Mouse (Mus musculus): ENCODE results near the gene Dlx4. TPM values are rescaled to one million over a fixed set of nuclear protein-coding genes. Genes with fewer than 3 reads are reported as not detected.
A peak's percentile ranks its signal among the peaks of the same experiment; 100 is the strongest.

The Dlx4 gene
- polyA plus RNA-seq, 1 experiment from 2014 or later, result 1.3 TPM

- in situ Hi-C loops (cut with MboI; ENCODE audit: low pct_unique_long_range_greater_than_20kb), result no loop called here
- POLR2A ChIA-PET, result interaction anchor here (0.8 to 4.0 kb wide), 4 partner anchors 15 to 47 kb away, joined by 3 to 29 read pairs (median 3); partner anchors contain the start of gene Itga3
- TF ChIP-seq CTCF (IDR thresholded peaks at IDR 0.05), result peak; percentile 35
- no peaks in the 10 kb centered on the region for H3K27me3 ChIP-seq
- CTCF ChIA-PET, result interaction anchor here (0.7 to 4.0 kb wide), 10 partner anchors 8 to 60 kb away, joined by 3 to 56 read pairs (median 4); partner anchors contain the start of gene Itga3
- no peak for DNase-seq (ENCODE audit: low read depth, low spot score)
- ATAC-seq, result no peak
Measured at GRCm38 (mm10) chr11:95104266-95104665, 41.8 kb downstream of the Dlx4 start.

- ChIA-PET POLR2A (interaction anchor here (0.9 to 4.2 kb wide), 3 partner anchors 26 to 112 kb away, joined by 3 to 29 read pairs (median 24); partner anchors contain the start of gene Itga3), CTCF (interaction anchor here (0.8 to 4.0 kb wide), 4 partner anchors 15 to 38 kb away, joined by 3 to 56 read pairs (median 4); partner anchors contain the start of gene Itga3)
- DNase-seq (ENCODE audit: low read depth, low spot score) (no peak), ATAC-seq (no peak)
- H3K27me3 ChIP-seq, result no peaks in the 10 kb centered on the region
- in situ Hi-C loops (cut with MboI; ENCODE audit: low pct_unique_long_range_greater_than_20kb), result no loop called here
- no peak for TF ChIP-seq CTCF (IDR thresholded peaks at IDR 0.05)
Measured at GRCm38 (mm10) chr11:95102161-95102904, 43.7 kb downstream of the Dlx4 start.

- in situ Hi-C loops (cut with MboI; ENCODE audit: low pct_unique_long_range_greater_than_20kb), result no loop called here
- ChIA-PET POLR2A (interaction anchor here (0.9 to 4.2 kb wide), 3 partner anchors 14 to 29 kb away, joined by 3 to 24 read pairs (median 4); partner anchors contain the start of gene Itga3), CTCF (interaction anchor here (0.8 to 2.6 kb wide), 8 partner anchors 14 to 59 kb away, joined by 3 to 20 read pairs (median 4); partner anchors contain the start of gene Itga3)
- H3K27me3 ChIP-seq, result no peaks in the 10 kb centered on the region
- no peak for TF ChIP-seq CTCF (IDR thresholded peaks at IDR 0.05)
- DNase-seq (ENCODE audit: low read depth, low spot score) (no peak), ATAC-seq (no peak)
Measured at GRCm38 (mm10) chr11:95101071-95101788, 44.8 kb downstream of the Dlx4 start.

- POLR2A ChIA-PET, result interaction anchor here (0.9 to 4.2 kb wide), 3 partner anchors 13 to 25 kb away, joined by 3 to 24 read pairs (median 5); partner anchors contain the start of gene Itga3
- in situ Hi-C loops (cut with MboI; ENCODE audit: low pct_unique_long_range_greater_than_20kb), result no loop called here
- H3K27me3 ChIP-seq, result no peaks in the 10 kb centered on the region
- no peak for DNase-seq (ENCODE audit: low read depth, low spot score)
- no peak for ATAC-seq
- TF ChIP-seq CTCF (IDR thresholded peaks at IDR 0.05), result no peak
- CTCF ChIA-PET, result interaction anchor here (1.7 to 2.6 kb wide), 5 partner anchors 19 to 58 kb away, joined by 4 to 20 read pairs (median 5); partner anchors contain the start of gene Itga3
Measured at GRCm38 (mm10) chr11:95100393-95100792, 45.7 kb downstream of the Dlx4 start.

GRCm38 (mm10) chr11:95098346-95099095 is 47.5 kb downstream of the Dlx4 start:
- in situ Hi-C loops (cut with MboI; ENCODE audit: low pct_unique_long_range_greater_than_20kb), result loop anchor here (25.0 kb wide), 1 partner anchor 1164 kb away; the partner anchor contains the start of gene Hoxb9
- DNase-seq (ENCODE audit: low read depth, low spot score), result no peak
- ChIA-PET CTCF (interaction anchor here (1.1 to 2.6 kb wide), 5 partner anchors 9 to 56 kb away, joined by 3 to 20 read pairs (median 5); partner anchors contain the start of gene Itga3), POLR2A (interaction anchor here (0.7 to 4.2 kb wide), 4 partner anchors 9 to 29 kb away, joined by 3 to 24 read pairs (median 4); partner anchors contain the start of gene Itga3)
- H3K27me3 ChIP-seq, result no peaks in the 10 kb centered on the region
- TF ChIP-seq CTCF (IDR thresholded peaks at IDR 0.05), result no peak
- ATAC-seq, result no peak

- in situ Hi-C loops (cut with MboI; ENCODE audit: low pct_unique_long_range_greater_than_20kb), result loop anchor here (25.0 kb wide), 1 partner anchor 1164 kb away; the partner anchor contains the start of gene Hoxb9
- ATAC-seq (no peak), DNase-seq (ENCODE audit: low read depth, low spot score) (no peak)
- CTCF ChIA-PET, result interaction anchor here (1.1 to 1.4 kb wide), 3 partner anchors 10 to 25 kb away, joined by 3 to 5 read pairs (median 3); no protein-coding TSS in a partner anchor
- TF ChIP-seq CTCF (IDR thresholded peaks at IDR 0.05), result no peak
- H3K27me3 ChIP-seq, result no peaks in the 10 kb centered on the region
- POLR2A ChIA-PET, result interaction anchor here (0.7 to 4.2 kb wide), 3 partner anchors 9 to 1187 kb away, joined by 3 to 24 read pairs (median 5); partner anchors contain the start of gene Itga3
Measured at GRCm38 (mm10) chr11:95097889-95098288, 48.2 kb downstream of the Dlx4 start.

- DNase-seq (ENCODE audit: low read depth, low spot score) (no peak), ATAC-seq (peak; percentile 74)
- ChIA-PET POLR2A (interaction anchor here (0.8 to 1.4 kb wide), 5 partner anchors 10 to 27 kb away, joined by 3 to 7 read pairs (median 4); no protein-coding TSS in a partner anchor), CTCF (interaction anchor here (0.6 to 1.4 kb wide), 5 partner anchors 8 to 26 kb away, joined by 3 to 5 read pairs (median 3); no protein-coding TSS in a partner anchor)
- in situ Hi-C loops (cut with MboI; ENCODE audit: low pct_unique_long_range_greater_than_20kb), result loop anchor here (25.0 kb wide), 1 partner anchor 1166 kb away; the partner anchor contains the start of gene Hoxb9
- no peaks in the 10 kb centered on the region for H3K27me3 ChIP-seq
- TF ChIP-seq CTCF (IDR thresholded peaks at IDR 0.05), result no peak
Measured at GRCm38 (mm10) chr11:95096608-95097373, 49.3 kb downstream of the Dlx4 start.

- no peak for ATAC-seq
- POLR2A ChIA-PET, result interaction anchor here (1.1 to 1.4 kb wide), 2 partner anchors 9 to 22 kb away, joined by 6 to 7 read pairs; no protein-coding TSS in a partner anchor
- DNase-seq (ENCODE audit: low read depth, low spot score), result no peak
- TF ChIP-seq CTCF (IDR thresholded peaks at IDR 0.05), result no peak
- in situ Hi-C loops (cut with MboI; ENCODE audit: low pct_unique_long_range_greater_than_20kb), result loop anchor here (25.0 kb wide), 1 partner anchor 1167 kb away; the partner anchor contains the start of gene Hoxb9
- no peaks in the 10 kb centered on the region for H3K27me3 ChIP-seq
- CTCF ChIA-PET, result interaction anchor here (1.2 kb wide), 1 partner anchor 10 kb away, joined by 5 read pairs; no protein-coding TSS in a partner anchor
Measured at GRCm38 (mm10) chr11:95095596-95095995, 50.5 kb downstream of the Dlx4 start.
